Mouse (Mus musculus): Measurements from ENCODE around the gene Nr5a1.

Gene Nr5a1

DNA sequence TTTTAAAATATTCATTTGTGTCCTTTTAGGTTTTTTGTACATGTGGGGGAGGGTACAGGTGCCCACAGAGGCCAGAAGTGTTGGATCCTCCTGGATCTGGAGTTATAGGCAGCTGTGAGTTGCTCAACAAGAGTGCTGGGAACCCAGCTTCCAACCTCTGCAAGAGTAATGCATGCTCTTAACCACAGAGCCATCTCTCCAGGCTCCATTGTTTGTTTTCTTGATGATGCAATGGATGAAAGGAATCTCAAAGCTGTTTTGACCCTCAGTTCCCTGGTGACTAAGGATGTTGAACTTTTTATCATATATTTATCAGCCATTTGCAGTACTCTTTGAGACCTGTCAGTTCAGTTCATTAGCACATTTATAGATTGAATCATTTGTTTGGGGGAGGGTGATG lies 35.4 kb downstream of the Nr5a1 start:
- Histone ChIP-seq H3K27me3 (ENCODE audit: insufficient read depth, low read length) (peaks cover 16% of the 10 kb centered on the region), H3K36me3 (ENCODE audit: insufficient read depth, low read length) (peaks cover 17% of the 10 kb centered on the region; the same call in 1 of the 2 replicates), H3K4me1 (replicated peaks; ENCODE audit: low read depth, low read length) (peaks cover 25% of the 10 kb centered on the region), H3K4me3 (replicated peaks; ENCODE audit: low read length) (no peak overlapping the region), H3K9me3 (ENCODE audit: low read length) (no peaks in the 10 kb centered on the region)
- TF ChIP-seq CTCF (conservative IDR thresholded peaks at IDR 0.05; ENCODE audit: low read length) (no peak), POU5F1 (IDR thresholded peaks at IDR 0.05; ENCODE audit: borderline replicate concordance, low read length) (no peak)

GRCm38 (mm10) chr2:38675366-38675969 lies 38.9 kb downstream of the Nr5a1 start:
- TF ChIP-seq POU5F1 (IDR thresholded peaks at IDR 0.05; ENCODE audit: borderline replicate concordance, low read length): no peak
- TF ChIP-seq NANOG (IDR thresholded peaks at IDR 0.05; ENCODE audit: borderline replicate concordance, low read length): no peak
- no peak for TF ChIP-seq CTCF (conservative IDR thresholded peaks at IDR 0.05; ENCODE audit: low read length)
- H3K36me3 ChIP-seq (ENCODE audit: insufficient read depth, low read length): peaks cover 19% of the 10 kb centered on the region; the same call in 1 of the 2 replicates
- no peak overlapping the region for H3K4me3 ChIP-seq (replicated peaks; ENCODE audit: low read length)

DNA sequence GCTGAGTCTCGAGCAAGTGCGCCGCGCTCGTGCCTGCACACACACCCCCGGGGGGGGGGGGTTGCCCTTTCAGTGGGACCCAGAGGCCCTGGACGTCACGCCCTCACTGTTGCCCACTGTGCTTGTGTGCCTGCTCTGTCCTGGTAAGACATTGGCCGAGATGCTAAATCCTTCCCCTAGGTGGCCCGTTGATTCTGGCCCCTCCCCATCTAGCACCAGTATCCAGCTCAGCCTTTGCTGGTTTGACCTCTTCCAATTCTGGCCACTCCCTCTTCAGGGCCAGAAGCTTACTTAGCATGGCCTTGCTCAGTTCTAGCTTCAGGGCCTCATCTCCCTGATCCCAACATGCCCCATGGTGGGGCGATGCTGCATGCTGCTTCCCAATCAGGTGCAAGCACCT lies 41.8 kb downstream of the Nr5a1 start:
- peak overlapping the region; percentile 71 for H3K4me3 ChIP-seq (replicated peaks; ENCODE audit: low read length)
- H3K4me1 ChIP-seq (replicated peaks; ENCODE audit: low read depth, low read length): peaks cover 74% of the 10 kb centered on the region
- H3K9me3 ChIP-seq (ENCODE audit: low read length): no peaks in the 10 kb centered on the region
- TF ChIP-seq NANOG (IDR thresholded peaks at IDR 0.05; ENCODE audit: borderline replicate concordance, low read length): no peak
- TF ChIP-seq CTCF (conservative IDR thresholded peaks at IDR 0.05; ENCODE audit: low read length): no peak
- no peak for TF ChIP-seq POU5F1 (IDR thresholded peaks at IDR 0.05; ENCODE audit: borderline replicate concordance, low read length)
- peaks cover 8% of the 10 kb centered on the region; the same call in 1 of the 2 replicates for H3K36me3 ChIP-seq (ENCODE audit: insufficient read depth, low read length)
- H3K27me3 ChIP-seq (ENCODE audit: insufficient read depth, low read length): peaks cover 14% of the 10 kb centered on the region

More at GRCm38 (mm10) chr2:38675366-38675969, 38.9 kb downstream of the Nr5a1 start:
- H3K27me3 ChIP-seq (ENCODE audit: insufficient read depth, low read length): peaks cover 19% of the 10 kb centered on the region
- no peaks in the 10 kb centered on the region for H3K9me3 ChIP-seq (ENCODE audit: low read length)
- H3K4me1 ChIP-seq (replicated peaks; ENCODE audit: low read depth, low read length): peaks cover 46% of the 10 kb centered on the region

- H3K4me3 ChIP-seq (replicated peaks; ENCODE audit: low read length): peak overlapping the region; percentile 77
- H3K9me3 ChIP-seq (ENCODE audit: low read length): no peaks in the 10 kb centered on the region
- peaks cover 14% of the 10 kb centered on the region for H3K27me3 ChIP-seq (ENCODE audit: insufficient read depth, low read length)
- peak; percentile 74; the same call in 1 of the 2 replicates for TF ChIP-seq POU5F1 (IDR thresholded peaks at IDR 0.05; ENCODE audit: borderline replicate concordance, low read length)
- no peak for TF ChIP-seq NANOG (IDR thresholded peaks at IDR 0.05; ENCODE audit: borderline replicate concordance, low read length)
- H3K36me3 ChIP-seq (ENCODE audit: insufficient read depth, low read length): peaks cover 8% of the 10 kb centered on the region; the same call in 1 of the 2 replicates
- H3K4me1 ChIP-seq (replicated peaks; ENCODE audit: low read depth, low read length): peaks cover 67% of the 10 kb centered on the region
Measured at GRCm38 (mm10) chr2:38668802-38669580, 45.4 kb downstream of the Nr5a1 start.

DNA sequence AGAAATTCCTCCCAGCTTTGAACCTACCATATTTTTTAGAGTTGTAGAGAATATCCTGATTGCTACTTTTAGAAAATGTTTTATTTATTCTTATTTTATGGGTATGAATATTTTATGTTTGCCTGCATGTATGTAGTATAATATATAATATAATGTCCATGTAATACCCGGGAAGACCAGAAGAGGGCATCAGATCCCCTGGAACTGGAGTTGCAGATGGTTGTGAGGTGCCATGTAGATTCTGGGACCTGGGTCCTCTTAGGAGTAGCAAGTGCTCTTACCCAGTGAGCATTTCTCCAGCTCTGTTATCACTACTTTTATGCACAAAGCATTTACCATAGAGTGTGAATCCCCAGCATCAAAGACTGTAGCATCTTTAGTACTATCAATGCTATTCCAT lies 52.9 kb downstream of the Nr5a1 start:
- Histone ChIP-seq H3K4me3 (replicated peaks; ENCODE audit: low read length) (no peak overlapping the region), H3K9me3 (ENCODE audit: low read length) (no peaks in the 10 kb centered on the region), H3K36me3 (ENCODE audit: insufficient read depth, low read length) (no peaks in the 10 kb centered on the region), H3K27me3 (ENCODE audit: insufficient read depth, low read length) (peaks cover 22% of the 10 kb centered on the region), H3K4me1 (replicated peaks; ENCODE audit: low read depth, low read length) (peaks cover 3% of the 10 kb centered on the region; the same call in 1 of the 2 replicates)
- TF ChIP-seq POU5F1 (IDR thresholded peaks at IDR 0.05; ENCODE audit: borderline replicate concordance, low read length) (no peak), CTCF (conservative IDR thresholded peaks at IDR 0.05; ENCODE audit: low read length) (peak; percentile 72)

GRCm38 (mm10) chr2:38658338-38658836 lies 56.0 kb downstream of the Nr5a1 start:
- Histone ChIP-seq H3K36me3 (ENCODE audit: insufficient read depth, low read length) (no peaks in the 10 kb centered on the region), H3K4me3 (replicated peaks; ENCODE audit: low read length) (peak overlapping the region; percentile 67), H3K4me1 (replicated peaks; ENCODE audit: low read depth, low read length) (peaks cover 3% of the 10 kb centered on the region; the same call in 1 of the 2 replicates), H3K9me3 (ENCODE audit: low read length) (no peaks in the 10 kb centered on the region), H3K27me3 (ENCODE audit: insufficient read depth, low read length) (peaks cover 29% of the 10 kb centered on the region)
- no peak for TF ChIP-seq CTCF (conservative IDR thresholded peaks at IDR 0.05; ENCODE audit: low read length)
- TF ChIP-seq NANOG (IDR thresholded peaks at IDR 0.05; ENCODE audit: borderline replicate concordance, low read length): no peak
- no peak for TF ChIP-seq POU5F1 (IDR thresholded peaks at IDR 0.05; ENCODE audit: borderline replicate concordance, low read length)

GRCm38 (mm10) chr2:38653694-38654093 lies 60.6 kb downstream of the Nr5a1 start:
- Histone ChIP-seq H3K4me1 (replicated peaks; ENCODE audit: low read depth, low read length) (peaks cover 12% of the 10 kb centered on the region), H3K27me3 (ENCODE audit: insufficient read depth, low read length) (peaks cover 37% of the 10 kb centered on the region), H3K4me3 (replicated peaks; ENCODE audit: low read length) (no peak overlapping the region), H3K36me3 (ENCODE audit: insufficient read depth, low read length) (no peaks in the 10 kb centered on the region), H3K9me3 (ENCODE audit: low read length) (peaks cover under 1% of the 10 kb centered on the region; the same call in 1 of the 2 replicates)
- TF ChIP-seq NANOG (IDR thresholded peaks at IDR 0.05; ENCODE audit: borderline replicate concordance, low read length) (no peak), POU5F1 (IDR thresholded peaks at IDR 0.05; ENCODE audit: borderline replicate concordance, low read length) (no peak), CTCF (conservative IDR thresholded peaks at IDR 0.05; ENCODE audit: low read length) (no peak)

DNA sequence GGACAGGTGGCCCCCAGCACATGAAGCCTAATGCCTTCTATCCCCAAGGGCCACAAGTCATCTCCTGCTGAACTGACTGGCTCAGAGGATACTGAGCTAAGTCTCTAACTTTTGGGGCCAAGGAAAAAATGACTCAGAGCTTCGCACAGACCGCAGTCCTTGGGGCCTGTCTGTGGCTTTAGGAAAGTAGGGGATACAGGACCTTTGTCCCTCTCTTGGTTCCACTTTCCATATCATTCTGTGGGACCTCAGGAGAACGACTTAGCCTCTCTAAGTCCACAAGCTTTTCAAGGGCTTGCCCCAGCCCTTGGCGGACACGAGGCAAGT lies 61.1 kb downstream of the Nr5a1 start:
- Histone ChIP-seq H3K4me3 (replicated peaks; ENCODE audit: low read length) (no peak overlapping the region), H3K9me3 (ENCODE audit: low read length) (peaks cover 5% of the 10 kb centered on the region; the same call in 1 of the 2 replicates), H3K36me3 (ENCODE audit: insufficient read depth, low read length) (no peaks in the 10 kb centered on the region), H3K27me3 (ENCODE audit: insufficient read depth, low read length) (peaks cover 37% of the 10 kb centered on the region), H3K4me1 (replicated peaks; ENCODE audit: low read depth, low read length) (peaks cover 12% of the 10 kb centered on the region)
- TF ChIP-seq CTCF (conservative IDR thresholded peaks at IDR 0.05; ENCODE audit: low read length) (no peak), NANOG (IDR thresholded peaks at IDR 0.05; ENCODE audit: borderline replicate concordance, low read length) (no peak), POU5F1 (IDR thresholded peaks at IDR 0.05; ENCODE audit: borderline replicate concordance, low read length) (no peak)

Data from E14TG2a.4 (cell line).